Mouse (Mus musculus) CD8-positive naive resting alpha-beta T cell, adult 57 days (primary cell): Measurements from ENCODE around the gene Lsm14a. TPM values are rescaled to one million over a fixed set of nuclear protein-coding genes. Genes with fewer than 3 reads are reported as not detected.

ENCODE experiments used
- total RNA-seq: library from RNA; stranded (reverse); gene quantifications from one replicate; pipeline ENCODE4 v1.2.4, GENCODE M21; 2023

Gene Lsm14a
- total RNA-seq = 159 TPM

GRCm38 (mm10) chr7:34393215-34393614 is at the start of gene Lsm14a:
Gene Lsm14a, minus strand, starts transcription at chr7:34393315.

GRCm38 (mm10) chr7:34313443-34313875 is 79.7 kb downstream of the Lsm14a start, which contains the start of gene 4931406P16Rik:
Gene 4931406P16Rik, minus strand, starts transcription at chr7:34313551.

Other genes starting within 250 kb of the Lsm14a start
- 73.3 TPM for gene Uba2, start 223.7 kb downstream of the Lsm14a start, total RNA-seq
- gene Pdcd2l, start 196.7 kb downstream of the Lsm14a start, total RNA-seq = 34.2 TPM
- 247 TPM for gene Gpi1, start 163.0 kb downstream of the Lsm14a start, total RNA-seq
- gene Gm6096, start 142.3 kb downstream of the Lsm14a start, total RNA-seq = not detected
- 49.1 TPM for gene 4931406P16Rik, start 79.8 kb downstream of the Lsm14a start, total RNA-seq